Mouse (Mus musculus): ENCODE data around the gene Pax7.

GRCm38 (mm10) chr4:139813371-139813960 lies 19.9 kb downstream of the Pax7 start:
- TF ChIP-seq TAL1 (IDR thresholded peaks at IDR 0.05; ENCODE audit: low read length) (no peak), GATA1 (IDR thresholded peaks at IDR 0.05; ENCODE audit: low read length) (no peak)

All from erythroblast, embryonic 14.5 days (primary cell).